Comparison of ENCODE assay signal across 7 mouse cellular contexts in genomic region chr1:136051013-136051315, GRCm38 (mm10). TPM values are rescaled to one million over a fixed set of nuclear protein-coding genes. Genes with fewer than 3 reads are reported as not detected.
A peak's percentile ranks its signal among the peaks of the same experiment; 100 is the strongest.
DNase-seq lines count a peak whose midpoint lies in the region; ATAC-seq and TF ChIP-seq lines count a peak whose summit lies in the region.

No protein-coding gene starts in this region.

- whole genome bisulfite sequencing in embryonic facial prominence, embryonic 13.5 days: 2% methylated on average over 36 of the region's 36 CpGs
- WGBS in hindbrain, postnatal 0 days: under 1% methylated on average over 35 of the region's 36 CpGs
- WGBS in small intestine, adult 2 months: 1% methylated on average over 36 of the region's 36 CpGs

- H3K4me2 ChIP-seq in embryonic facial prominence, embryonic 13.5 days: peak overlapping the region; percentile 64
- H3K4me2 ChIP-seq in hindbrain, postnatal 0 days (ENCODE audit: low read depth, low read length): peak overlapping the region; percentile 53

- H3K9me3 ChIP-seq in embryonic facial prominence, embryonic 13.5 days: no peaks in the 10 kb centered on the region
- no peaks in the 10 kb centered on the region for H3K9me3 ChIP-seq in hindbrain, postnatal 0 days (ENCODE audit: low read length)

- ATAC-seq in embryonic facial prominence, embryonic 13.5 days (ENCODE audit: insufficient number of reproducible peaks, insufficient read depth, low FRiP score, low TSS enrichment, low read depth): peak; percentile 16; the same call in 1 of the 2 replicates
- peak; percentile 18; the same call in 1 of the 2 replicates for ATAC-seq in hindbrain, postnatal 0 days

- TF ChIP-seq CTCF in hindbrain, postnatal 0 days (IDR thresholded peaks at IDR 0.05; ENCODE audit: low read depth): no peak
- TF ChIP-seq CTCF in small intestine, adult 2 months (IDR thresholded peaks at IDR 0.05; ENCODE audit: extremely low read depth, insufficient read length, insufficient replicate concordance, low read depth, low read length): no peak

- peaks cover 17% of the 10 kb centered on the region for H3K4me1 ChIP-seq in embryonic facial prominence, embryonic 13.5 days
- H3K4me1 ChIP-seq in hindbrain, postnatal 0 days (ENCODE audit: insufficient read depth, low read length): peaks cover 11% of the 10 kb centered on the region
- H3K4me1 ChIP-seq in small intestine, adult 2 months (ENCODE audit: control insufficient read depth, insufficient read depth, insufficient read length, low read length): no peaks in the 10 kb centered on the region; the same call in 1 of the 2 replicates

- TF ChIP-seq POLR2A in small intestine, adult 2 months (IDR thresholded peaks at IDR 0.05; ENCODE audit: low read depth, low read length): no peak

- H3K36me3 ChIP-seq in embryonic facial prominence, embryonic 13.5 days: no peaks in the 10 kb centered on the region
- no peaks in the 10 kb centered on the region for H3K36me3 ChIP-seq in hindbrain, postnatal 0 days (ENCODE audit: insufficient read depth, low read length)
- no peaks in the 10 kb centered on the region for H3K36me3 ChIP-seq in small intestine, adult 2 months (ENCODE audit: control insufficient read depth, insufficient read depth, low read length)

- H3K9ac ChIP-seq in embryonic facial prominence, embryonic 13.5 days: peak overlapping the region; percentile 58; the same call in 1 of the 2 replicates
- H3K9ac ChIP-seq in hindbrain, postnatal 0 days (replicated peaks; ENCODE audit: low read length): peak overlapping the region; percentile 38; the same call in 1 of the 2 replicates

- DNase-seq in lung, adult 18-20 months: peak; percentile 13 to 21
- DNase-seq in lung, postnatal 25 days (ENCODE audit: low spot score): no peak
- DNase-seq in hindbrain, postnatal 0 days (ENCODE audit: low spot score): peak; percentile 42
- peak; percentile 21 to 33 for DNase-seq in lung, postnatal 4 days
- no peak for DNase-seq in layer of hippocampus, adult 8-10 months (ENCODE audit: low spot score in 2 of 2)

- H3K4me3 ChIP-seq in embryonic facial prominence, embryonic 13.5 days: peak overlapping the region; percentile 42
- peak overlapping the region; percentile 35 for H3K4me3 ChIP-seq in hindbrain, postnatal 0 days (ENCODE audit: low read length)
- H3K4me3 ChIP-seq in small intestine, adult 2 months (ENCODE audit: low read depth, low read length): peak overlapping the region; percentile 17

- no peak overlapping the region for H3K27ac ChIP-seq in embryonic facial prominence, embryonic 13.5 days
- no peak overlapping the region for H3K27ac ChIP-seq in hindbrain, postnatal 0 days
- no peak overlapping the region for H3K27ac ChIP-seq in small intestine, adult 2 months (ENCODE audit: insufficient read depth, low read depth, low read length)

- peaks cover 61% of the 10 kb centered on the region for H3K27me3 ChIP-seq in embryonic facial prominence, embryonic 13.5 days
- 0 out of 2 replicates have a peak, but pooled peaks cover 4% of the 10 kb centered on the region for H3K27me3 ChIP-seq in hindbrain, postnatal 0 days (ENCODE audit: insufficient read depth, low read length)
- peaks cover 18% of the 10 kb centered on the region for H3K27me3 ChIP-seq in small intestine, adult 2 months (ENCODE audit: control insufficient read depth, insufficient read depth, low read length)

RNA-seq across cellular contexts. Expression of gene Ascl5, which starts 0.4 kb away (rescaled TPM):
- polyA plus RNA-seq in embryonic facial prominence, embryonic 13.5 days (2015; fragmentation: Nextera tagmentation; extraction: Ambion mirVana): 0.67 and 2.1 TPM in 2 replicates
- total RNA-seq in hindbrain, postnatal 0 days (2014; rRNA removed): not detected in 2 replicates
- polyA plus RNA-seq in hindbrain, postnatal 0 days (2015; fragmentation: Nextera tagmentation; extraction: Ambion mirVana): 0.38 and 0.47 TPM in 2 replicates
- polyA plus RNA-seq in small intestine, adult 2 months (2012; rRNA removed): not detected in 2 replicates
- not detected for total RNA-seq in layer of hippocampus, adult 8-10 months (2022)

RNA-seq across cellular contexts. Expression of gene Cacna1s, which starts 1.6 kb away (rescaled TPM):
- polyA plus RNA-seq in embryonic facial prominence, embryonic 13.5 days (2015; fragmentation: Nextera tagmentation; extraction: Ambion mirVana): 0.70 and 1.3 TPM in 2 replicates
- total RNA-seq in hindbrain, postnatal 0 days (2014; rRNA removed): 1.9 and 4.1 TPM in 2 replicates
- polyA plus RNA-seq in hindbrain, postnatal 0 days (2015; fragmentation: Nextera tagmentation; extraction: Ambion mirVana): 0.53 and 0.69 TPM in 2 replicates
- polyA plus RNA-seq in small intestine, adult 2 months (2012; rRNA removed): 2.3 and 3.4 TPM in 2 replicates
- total RNA-seq in layer of hippocampus, adult 8-10 months (2022): 1 to 10 TPM in 2 of 4 experiments, under 1 TPM in 2; 0.37 to 1.9 (median 0.79) TPM

RNA-seq across cellular contexts. Expression of gene Tmem9, which starts 43.0 kb away (rescaled TPM):
- 155 and 171 TPM in 2 replicates for polyA plus RNA-seq in embryonic facial prominence, embryonic 13.5 days (2015; fragmentation: Nextera tagmentation; extraction: Ambion mirVana)
- 152 and 166 TPM in 2 replicates for total RNA-seq in hindbrain, postnatal 0 days (2014; rRNA removed)
- polyA plus RNA-seq in hindbrain, postnatal 0 days (2015; fragmentation: Nextera tagmentation; extraction: Ambion mirVana): 195 and 196 TPM in 2 replicates
- 20.4 and 21.8 TPM in 2 replicates for polyA plus RNA-seq in small intestine, adult 2 months (2012; rRNA removed)
- 10 to 100 TPM; 71.4 to 79.2 (median 73.5) TPM for total RNA-seq in layer of hippocampus, adult 8-10 months (2022)

RNA-seq across cellular contexts. Expression of gene Igfn1, which starts 44.8 kb away (rescaled TPM):
- 0.06 TPM in 1 of 2 replicates, not detected in the other for polyA plus RNA-seq in embryonic facial prominence, embryonic 13.5 days (2015; fragmentation: Nextera tagmentation; extraction: Ambion mirVana)
- 0.11 TPM in 1 of 2 replicates, not detected in the other for total RNA-seq in hindbrain, postnatal 0 days (2014; rRNA removed)
- 0.04 and 0.05 TPM in 2 replicates for polyA plus RNA-seq in hindbrain, postnatal 0 days (2015; fragmentation: Nextera tagmentation; extraction: Ambion mirVana)
- polyA plus RNA-seq in small intestine, adult 2 months (2012; rRNA removed): 0.11 and 0.34 TPM in 2 replicates
- under 1 TPM; 0.35 to 0.61 (median 0.38) TPM for total RNA-seq in layer of hippocampus, adult 8-10 months (2022)

Comparison
In these comparisons a context has a peak if more than half of its experiments do, and no peak if none do; other contexts are left out.
1. DNase-seq: peak in lung, adult 18-20 months (2 of 2), hindbrain, postnatal 0 days (single experiment) and lung, postnatal 4 days (2 of 2); none in lung, postnatal 25 days (single experiment) and layer of hippocampus, adult 8-10 months (0 of 2).
2. Peak in every context shown above with its lines, with median percentiles within 50 percentile points of each other: H3K4me3 ChIP-seq.